Mouse (Mus musculus) kidney, postnatal 4 days (tissue): ENCODE measurements around the gene Miox.

ENCODE experiments used
- DNase-seq, 2 experiments: peaks; one replicate each; pipeline ENCODE4 v3.0.0; 2021; ENCODE audit warnings: mixed read lengths in 2 of 2

Miox gene

DNA sequence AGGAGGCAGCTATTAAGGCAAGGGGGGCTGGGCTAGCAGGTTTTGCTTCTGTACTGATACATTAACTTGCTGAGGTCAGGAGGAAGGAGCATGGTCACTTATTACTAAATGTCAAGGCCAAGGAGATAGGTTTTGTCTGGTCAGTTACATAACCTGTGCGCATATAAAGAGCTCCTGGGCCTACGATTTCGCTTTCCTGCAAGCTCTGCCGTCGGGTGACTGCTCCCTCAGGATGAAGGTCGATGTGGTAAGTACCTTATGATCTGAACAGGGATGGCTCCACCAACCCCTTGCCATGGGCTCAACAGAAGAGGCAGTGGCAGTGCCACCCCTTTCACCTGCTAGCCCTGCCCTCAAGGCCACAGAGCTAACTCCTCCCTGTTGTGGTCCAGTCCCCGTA lies at the start of gene Miox:
Gene Miox, plus strand, starts transcription at position 128 of the 400 bp plus-strand sequence.
- DNase-seq = peak in 1 of 2 experiments; percentile 35

DNA sequence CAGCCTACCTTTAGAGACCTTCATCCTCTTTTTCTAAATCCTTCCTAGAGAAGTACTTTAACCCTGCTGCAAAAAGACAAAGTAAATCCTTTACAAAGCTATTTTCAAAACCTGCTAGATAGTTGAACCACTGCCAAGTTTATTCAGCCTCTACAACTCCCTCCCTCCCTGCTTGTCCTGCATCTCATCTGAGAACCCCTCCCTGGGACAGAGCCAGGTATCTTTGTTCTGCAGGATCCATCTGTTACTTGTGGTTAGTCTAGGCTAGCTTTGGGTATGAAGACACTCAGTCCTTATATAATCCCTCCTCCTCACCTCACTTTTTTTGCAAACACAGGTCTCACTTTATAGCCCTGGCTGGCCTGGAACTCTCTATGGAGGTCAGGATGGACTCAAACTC lies 49.2 kb upstream of the Miox start:
- DNase-seq = no peak

DNA sequence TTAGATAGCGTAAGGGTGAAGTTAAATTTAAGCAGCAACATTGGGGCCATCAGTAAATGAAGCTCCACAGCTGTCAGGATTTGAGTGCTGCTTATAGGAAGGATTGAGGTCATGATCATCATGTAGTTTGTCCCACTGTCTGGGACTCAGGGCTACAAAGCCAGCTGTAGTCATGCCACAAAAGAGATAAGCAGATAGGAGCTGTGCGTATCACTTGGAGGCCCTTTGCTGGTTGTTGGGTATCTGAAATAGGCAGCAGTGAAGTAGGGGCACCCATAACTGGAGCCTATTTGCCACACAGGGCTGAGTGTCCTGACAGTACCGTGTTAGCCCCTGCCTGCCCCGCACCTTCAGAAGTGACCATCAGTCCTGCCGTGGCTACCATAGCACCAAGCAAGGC lies 48.7 kb upstream of the Miox start:
- no peak for DNase-seq

DNA sequence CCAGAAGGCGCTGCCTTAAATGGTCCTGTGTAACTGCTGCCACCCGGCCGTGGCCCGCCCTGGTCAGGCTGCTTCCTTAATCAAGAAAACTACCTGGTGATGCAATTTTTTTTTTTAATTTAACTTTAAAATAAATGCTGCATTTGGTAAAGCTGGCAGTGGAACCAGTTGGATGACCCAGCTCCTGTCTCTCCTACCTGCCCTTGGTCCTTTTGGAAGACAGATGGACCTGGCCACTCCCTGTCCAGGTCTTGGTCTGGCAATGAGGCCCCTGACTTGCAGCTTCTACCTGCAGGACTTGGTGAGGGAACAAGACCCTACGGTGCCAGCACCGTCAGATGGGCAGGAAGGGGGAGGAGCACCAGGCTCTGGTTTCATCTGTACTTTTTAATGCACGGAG lies 48.1 kb upstream of the Miox start:
- DNase-seq = no peak

DNA sequence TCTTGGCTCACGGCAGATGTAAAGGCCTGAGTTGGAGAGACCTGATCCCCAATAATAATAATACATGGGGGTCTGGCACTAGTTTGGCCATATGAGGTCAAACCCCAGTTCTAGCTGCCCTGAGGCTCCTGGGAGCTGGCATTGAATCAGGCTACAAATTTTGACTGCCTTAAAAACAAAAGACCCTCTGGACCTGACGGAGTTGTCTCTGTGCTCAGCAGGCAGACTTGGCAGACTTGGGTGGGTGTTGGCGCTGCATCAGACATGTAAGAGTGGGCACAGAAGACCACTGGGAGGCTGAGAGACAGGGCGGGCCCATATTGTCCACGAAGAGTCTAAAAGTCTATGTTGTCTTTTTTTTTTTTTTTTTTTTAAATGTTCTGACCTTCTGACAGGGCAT lies 47.6 kb upstream of the Miox start:
- DNase-seq = no peak

DNA sequence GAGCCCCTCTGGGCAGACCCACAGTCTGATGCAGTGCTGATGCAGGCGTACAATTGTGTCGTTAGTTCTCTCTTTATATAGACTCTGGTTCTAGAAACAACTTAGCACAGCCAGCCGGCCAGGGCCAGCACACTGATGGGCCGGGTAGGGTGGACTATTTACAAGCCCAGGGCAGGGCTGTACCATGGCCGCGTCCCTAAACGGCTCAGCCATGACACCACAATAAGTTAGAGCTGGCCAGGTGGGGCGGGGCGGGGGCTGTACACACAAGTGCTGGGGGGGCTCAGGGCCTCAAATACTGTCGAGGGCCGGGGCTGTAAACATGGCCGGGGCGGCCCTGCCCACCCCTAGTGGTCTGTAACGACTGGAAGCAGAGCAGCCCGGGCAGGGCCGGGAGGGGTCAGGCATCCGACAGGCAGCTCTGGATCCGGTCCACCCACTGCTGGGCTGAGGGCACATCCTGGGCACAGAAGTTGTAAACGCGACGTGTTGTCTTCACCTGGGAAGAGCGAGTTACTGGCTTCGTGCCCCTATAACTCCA lies 45.9 kb upstream of the Miox start:
- DNase-seq = peak in 1 of 2 experiments; percentile 20

DNA sequence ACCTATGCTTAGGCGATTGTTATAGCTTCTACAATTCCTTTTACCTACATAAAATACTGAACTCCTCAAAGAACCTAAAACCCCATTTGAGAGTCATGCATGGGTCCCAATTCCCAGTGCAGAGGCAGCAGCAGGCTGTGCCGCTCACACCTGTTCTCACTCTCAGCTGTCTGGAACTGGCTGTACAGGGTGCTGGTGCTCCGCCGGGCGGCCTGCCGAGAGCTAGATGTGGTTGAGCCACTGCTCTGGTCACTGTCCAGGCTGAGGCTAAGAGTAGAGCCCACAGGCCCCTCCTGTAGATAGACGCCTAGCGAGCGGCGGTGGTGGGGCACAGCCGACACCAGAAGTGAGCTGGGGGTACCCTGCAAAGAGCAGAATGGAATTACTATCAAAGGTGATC lies 44.7 kb upstream of the Miox start:
- DNase-seq = no peak

DNA sequence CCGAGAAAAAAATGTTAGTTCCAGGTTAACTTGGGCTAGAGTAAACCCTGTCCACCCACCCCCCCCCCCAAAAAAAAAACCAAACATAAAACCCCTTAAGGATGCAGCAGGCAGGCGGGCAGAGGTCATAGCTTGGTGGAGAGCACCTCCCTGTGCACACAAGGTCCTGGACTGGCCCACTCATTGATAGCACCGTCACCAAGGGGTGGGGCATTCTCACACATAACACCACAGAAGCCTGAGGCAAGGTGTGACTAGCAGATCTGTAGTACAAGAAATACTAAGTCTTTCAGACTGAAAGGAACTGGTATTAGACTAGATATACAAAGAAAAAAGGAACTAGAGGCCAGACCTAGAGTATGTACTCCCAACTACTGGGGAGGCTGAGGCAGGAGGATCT lies 42.7 kb upstream of the Miox start:
- no peak for DNase-seq

DNA sequence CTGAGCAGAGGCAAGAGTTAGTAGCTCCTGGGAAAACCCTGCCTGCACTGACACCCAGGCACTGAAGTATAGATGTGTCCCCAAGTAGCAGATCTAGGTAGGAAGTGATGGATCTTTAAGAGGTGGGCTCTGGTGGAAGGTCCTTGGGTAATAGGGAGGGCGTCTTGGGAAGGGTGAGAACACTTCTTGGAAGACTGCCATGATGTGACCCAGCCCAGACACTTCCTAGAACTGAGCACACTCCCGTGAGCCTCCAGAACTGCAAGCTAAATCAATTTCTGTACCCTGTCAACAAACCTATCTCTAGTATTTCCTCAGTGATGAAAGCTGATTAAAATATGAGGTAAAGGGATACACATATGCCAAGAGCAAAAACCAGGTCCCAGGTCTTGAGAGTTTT lies 41.4 kb upstream of the Miox start:
- no peak for DNase-seq

DNA sequence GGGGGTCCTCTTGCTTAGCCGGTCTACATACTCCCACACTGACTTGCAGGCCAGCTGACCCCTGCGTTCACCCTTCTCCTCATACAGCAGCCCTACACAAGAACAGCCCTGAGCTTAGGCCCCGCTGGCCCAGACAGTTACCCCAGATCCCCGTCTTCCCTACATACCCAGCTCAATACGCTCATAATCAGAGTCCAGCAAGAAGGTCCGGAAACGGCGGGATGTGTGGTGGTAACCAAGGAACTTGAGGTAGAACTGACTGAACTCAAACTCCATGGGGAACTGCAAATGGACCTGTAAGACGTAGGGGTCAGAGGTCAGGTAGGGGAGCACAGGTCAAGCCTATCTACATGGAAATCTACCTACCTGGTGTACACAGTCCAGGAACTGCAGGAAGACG lies 40.4 kb upstream of the Miox start:
- no peak for DNase-seq

DNA sequence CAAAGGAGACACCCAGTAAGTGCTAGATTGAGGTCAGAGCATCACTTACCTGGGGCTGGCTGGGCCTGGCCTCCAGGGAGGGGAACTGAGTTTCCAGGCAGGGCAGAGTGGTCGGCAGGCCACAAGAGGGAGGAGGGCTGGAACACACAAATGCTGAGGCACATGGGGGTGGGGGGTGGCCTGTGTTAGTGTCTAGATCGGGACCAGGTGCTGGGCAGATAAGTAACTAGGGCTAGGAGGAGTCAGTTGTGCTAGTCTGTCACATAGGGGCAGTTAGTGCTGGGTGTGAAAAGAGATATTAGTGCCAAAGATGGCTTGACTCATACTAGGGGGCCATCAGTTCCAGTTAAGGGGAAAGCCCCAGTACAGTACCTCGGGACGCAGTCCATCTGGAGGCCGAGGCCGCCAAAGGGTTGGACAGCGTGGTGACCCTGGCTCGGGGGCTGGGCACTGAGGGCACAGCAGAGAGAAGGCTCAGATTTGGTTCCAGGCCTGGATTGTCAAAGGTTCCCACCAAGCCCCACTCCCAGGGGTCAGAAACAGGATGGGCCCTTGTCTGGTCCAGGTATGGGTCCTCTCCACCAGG lies 38.5 kb upstream of the Miox start:
- no peak for DNase-seq

DNA sequence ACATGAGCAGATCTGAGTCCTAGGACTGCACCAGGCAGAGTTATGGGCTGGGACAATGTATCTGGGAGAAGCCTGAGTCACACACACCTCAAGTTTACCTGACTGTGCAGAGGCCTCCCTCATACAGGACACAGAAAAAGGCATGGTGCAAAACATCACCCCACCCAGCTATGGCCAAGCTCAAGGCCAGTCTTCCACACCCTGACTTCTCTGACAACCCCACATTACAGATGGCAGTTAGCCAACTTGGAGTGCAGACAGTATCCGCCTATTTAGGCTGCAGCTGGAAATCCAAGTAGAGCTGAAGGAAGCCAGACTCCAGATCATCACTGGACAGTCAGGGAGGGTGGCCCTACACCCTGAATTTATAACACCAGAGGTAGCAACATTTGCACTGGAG lies 37.7 kb upstream of the Miox start:
- DNase-seq = peak in 1 of 2 experiments; percentile 35

DNA sequence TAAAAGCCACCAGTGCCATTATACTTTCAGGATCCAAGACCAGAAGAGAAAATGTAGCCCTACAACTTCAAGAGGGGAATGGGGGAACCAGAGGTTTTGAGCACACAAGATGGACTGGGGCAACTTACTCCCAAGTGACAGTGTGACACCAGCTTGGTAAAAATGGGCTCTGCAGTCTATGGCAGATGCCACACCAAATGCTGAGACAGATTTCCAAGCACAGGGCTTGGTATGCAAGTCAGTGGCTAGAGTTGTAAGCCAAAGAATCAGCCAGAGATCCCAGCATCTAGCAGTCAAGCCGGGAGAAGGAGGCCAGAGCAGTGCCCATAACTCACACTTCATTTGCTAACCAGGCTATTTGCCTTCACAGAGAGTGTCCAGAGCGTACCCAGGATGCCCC lies 36.5 kb upstream of the Miox start:
- no peak for DNase-seq

DNA sequence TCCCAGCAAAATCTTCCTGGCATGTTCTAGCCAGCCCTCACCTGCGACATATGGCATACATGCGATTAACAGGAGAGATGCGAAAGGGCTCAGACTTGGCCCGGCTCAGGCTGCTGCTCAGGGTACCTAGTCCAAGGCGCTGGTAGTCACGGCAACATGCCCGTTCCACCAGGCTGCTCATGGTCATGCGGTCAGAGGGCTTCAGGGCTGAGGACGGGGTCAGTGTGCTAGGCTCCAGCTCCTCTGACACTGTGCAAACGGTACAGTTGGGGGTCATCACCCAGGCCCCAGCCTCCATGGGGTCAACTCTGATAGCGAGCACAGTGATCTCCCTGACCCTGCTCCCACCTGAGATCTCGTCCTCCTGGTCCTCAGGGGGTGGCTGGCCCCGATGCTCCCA lies 34.0 kb upstream of the Miox start:
- DNase-seq = peak in 1 of 2 experiments; percentile 37

DNA sequence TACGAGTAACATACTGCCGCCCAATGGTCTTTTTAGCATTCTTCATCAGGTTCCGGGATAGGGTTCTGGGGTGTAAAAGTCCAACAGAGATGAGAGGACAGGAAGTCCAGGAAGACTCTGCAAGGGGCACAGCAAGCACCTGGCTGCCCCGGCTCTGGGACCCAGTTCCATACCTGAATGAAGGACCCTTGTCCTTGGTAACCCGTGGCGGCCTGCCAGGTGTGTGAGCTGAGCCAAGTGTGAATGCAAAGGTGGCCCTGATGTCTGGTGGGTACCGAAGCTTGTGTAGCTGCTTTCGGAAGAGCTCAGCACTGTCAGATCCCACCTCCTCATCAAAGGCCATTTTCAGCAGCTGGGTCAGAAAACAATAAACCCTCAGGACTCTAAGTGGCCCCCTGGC lies 33.6 kb upstream of the Miox start:
- no peak for DNase-seq

DNA sequence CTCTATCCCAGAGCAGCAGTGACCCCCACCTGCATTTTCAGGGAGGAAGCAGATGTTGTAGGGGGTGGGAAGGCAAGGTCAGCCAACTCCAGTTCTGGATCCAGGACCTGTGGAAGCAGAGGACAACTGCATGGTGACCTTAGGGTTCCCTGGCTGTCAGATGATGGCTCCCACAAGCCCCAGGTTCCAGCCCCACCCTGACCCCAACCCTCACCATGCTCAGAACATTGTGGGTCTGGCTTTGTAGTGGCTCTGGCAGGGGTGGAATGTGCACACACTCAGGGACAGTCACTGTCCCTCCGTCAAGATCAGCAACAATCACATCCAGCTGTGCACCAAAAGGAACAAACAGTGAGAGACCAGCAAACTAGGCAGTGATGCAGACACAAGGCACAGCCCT lies 28.2 kb upstream of the Miox start:
- no peak for DNase-seq

DNA sequence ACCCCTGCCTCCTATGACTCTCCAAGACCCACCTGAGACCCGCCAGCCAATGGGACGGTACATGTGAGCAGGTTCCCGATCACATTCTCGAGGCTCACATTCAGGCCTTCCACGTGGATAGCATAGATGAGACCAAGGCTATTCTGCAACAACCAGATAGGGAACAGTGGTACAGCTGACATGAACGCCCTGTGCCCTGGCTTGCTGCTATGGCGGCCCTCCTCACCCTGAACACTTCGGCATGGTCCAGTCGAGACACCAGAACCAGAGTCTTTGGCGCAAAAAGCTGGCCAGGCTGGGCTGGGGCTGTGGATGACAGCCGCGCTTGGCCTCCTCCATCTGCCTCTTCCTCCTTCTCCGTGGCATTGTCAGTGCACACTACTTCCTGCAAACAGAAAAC lies 26.7 kb upstream of the Miox start:
- DNase-seq = no peak

DNA sequence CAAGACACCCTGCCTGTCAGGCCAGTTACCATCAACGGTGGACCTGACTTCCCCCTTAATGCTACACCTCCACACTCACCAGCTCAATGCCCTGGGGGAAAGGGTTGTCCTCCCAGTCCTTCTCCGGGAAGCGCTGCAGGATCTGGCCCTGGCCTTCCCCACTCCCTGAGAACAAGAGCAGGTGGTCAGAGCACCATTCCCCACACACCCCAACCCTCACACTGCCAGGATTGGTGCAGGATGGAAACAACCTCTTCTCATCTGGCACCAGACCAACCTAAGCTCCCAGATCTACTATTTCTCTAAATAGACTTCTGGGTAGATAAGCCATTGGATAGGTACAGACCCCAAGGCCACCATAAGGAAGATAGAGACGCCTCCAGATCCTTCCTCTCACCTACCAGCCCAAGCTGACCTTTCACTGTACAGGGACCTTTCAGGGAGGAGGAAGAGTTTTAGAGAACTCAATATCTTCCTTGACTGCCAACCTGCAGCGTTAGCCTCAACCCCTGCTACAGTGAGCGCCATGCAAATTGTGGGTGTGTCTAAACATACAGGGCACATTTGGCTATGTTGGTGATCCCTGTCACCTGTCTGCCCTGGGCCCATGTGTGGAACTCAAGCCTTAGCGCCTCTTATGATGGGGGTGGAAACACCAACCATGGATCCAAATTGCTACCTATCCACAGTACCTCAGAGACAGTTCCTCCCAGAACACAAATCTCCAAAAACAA lies 25.6 kb upstream of the Miox start:
- peak in 1 of 2 experiments; percentile 0 for DNase-seq

DNA sequence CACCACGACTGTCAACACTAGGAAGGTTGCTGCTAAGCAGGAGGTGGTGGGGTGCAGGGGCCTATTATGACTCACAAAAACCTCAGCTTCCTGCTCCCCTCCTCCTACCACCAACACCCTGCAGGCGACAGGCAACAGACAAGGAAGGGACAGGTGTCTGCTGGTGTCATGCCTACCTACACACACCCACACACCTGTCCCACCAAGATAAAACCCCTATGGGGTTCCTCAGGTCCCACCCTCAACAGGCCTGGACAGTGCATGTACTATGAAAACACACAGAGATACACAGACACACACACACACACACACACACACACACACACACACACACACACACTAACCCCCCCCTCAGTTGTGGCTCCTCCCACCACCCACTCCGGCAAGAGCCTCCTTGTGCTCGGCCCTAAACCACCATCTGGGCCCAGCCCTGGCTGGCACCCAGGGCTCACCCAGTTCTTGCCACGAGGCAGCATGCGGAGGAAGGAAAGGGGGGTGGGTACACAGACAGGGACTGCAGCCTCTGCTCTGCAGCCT lies 24.2 kb upstream of the Miox start:
- no peak for DNase-seq

DNA sequence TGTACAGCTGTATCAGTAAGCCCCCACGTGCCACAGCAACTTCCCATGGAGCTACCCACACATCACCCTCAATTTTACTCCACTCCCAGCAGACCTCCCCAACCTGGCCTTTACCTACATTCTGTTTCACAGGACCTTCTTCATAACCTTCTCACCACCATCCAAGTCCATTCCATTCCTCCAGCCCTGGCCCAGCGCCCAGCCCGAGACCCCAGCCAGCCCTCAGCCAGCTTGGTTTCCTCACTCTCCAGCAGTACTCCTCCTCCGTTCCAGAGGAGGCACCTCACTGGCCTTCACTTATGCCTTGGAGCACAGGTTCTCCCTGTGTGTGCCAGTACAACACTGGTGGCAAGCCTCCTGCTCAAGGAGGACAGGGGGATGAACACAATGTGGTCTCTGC lies 20.8 kb upstream of the Miox start:
- no peak for DNase-seq

DNA sequence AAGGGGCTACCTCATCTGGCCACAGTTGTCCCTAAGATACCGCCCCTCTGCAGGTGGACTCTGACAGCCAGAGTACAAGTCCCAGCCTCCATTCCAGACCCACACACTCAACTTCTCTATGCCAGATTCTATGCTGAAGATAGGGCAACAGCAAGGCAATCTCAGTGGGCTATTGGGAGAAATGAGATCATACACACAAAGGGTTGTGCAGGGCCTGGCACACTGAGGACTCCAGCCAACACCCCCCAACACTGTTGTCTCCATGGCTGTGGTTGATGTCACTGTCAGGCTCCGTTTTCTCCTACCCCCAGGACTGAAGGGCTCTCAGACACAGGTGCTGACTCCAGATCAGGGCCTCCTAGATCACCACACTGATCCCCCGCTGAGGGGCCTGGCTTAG lies 20.1 kb upstream of the Miox start:
- DNase-seq = no peak

DNA sequence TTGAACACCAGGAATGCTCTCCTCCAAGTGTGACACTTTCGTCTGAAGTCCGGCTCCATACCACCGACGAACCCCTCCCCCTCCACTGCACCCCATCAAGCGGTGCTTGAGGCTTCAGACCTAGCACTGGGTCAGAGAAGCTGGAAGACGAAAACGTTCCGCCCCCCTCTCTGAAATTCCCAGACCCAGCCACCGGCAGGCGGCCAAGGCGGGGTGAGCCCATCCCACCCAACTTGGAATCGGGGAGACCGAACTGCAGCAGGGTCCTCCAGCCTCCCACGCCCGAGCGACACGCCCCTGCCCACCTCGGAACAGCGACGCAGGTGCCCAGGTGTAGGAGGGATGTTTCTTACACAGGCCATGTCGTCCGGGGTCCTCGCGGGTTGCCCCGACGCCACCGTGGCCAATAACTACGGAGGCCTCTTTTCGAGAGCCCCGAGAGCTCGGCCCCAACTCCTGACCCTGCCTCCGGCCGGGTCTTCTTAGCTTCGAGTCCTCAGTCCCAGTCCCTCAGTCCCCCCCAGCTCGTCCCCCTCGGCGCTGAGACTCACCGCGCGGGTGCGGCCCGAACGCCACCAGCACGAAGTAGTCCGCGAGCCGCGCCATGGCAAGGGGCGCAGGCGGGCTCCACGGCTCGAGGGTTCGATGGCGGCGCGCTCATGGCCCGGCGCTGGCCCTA lies 19.5 kb upstream of the Miox start:
- DNase-seq = peak; percentile 61 to 73

DNA sequence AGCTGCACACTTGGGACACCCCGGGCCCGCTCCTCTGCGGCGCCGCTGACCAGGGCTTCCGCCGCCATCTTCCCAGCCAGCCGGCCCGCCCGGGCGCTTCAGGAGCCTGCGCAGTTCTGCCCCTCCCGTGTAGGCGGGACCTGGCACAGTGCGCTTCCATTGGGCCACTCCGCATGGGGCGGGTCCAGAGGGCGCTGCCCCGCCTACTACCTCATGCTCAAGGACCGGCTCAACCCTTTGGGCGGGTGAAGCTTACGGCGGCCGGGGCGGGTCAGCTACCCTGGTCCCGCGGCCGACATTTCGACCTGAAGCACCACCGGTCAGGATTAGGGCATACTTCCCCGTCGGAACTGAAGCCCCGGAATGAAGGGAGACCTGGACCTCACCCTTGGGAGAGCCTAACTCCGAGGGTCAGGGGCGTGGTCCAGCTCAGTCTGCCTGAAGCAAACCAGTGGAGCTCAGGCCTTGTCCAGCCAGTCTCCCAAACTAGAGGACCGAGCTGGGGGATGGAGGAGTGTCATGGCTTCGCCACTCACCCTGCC lies 18.9 kb upstream of the Miox start, which contains the start of gene Sbf1:
Gene Sbf1, minus strand, starts transcription at position 122 of the 542 bp plus-strand sequence.
- peak; percentile 98 to 99 for DNase-seq
